Mouse (Mus musculus): ENCODE data around the gene Lrrc10b. TPM values are rescaled to one million over a fixed set of nuclear protein-coding genes. Genes with fewer than 3 reads are reported as not detected.

Lrrc10b gene
- polyA plus RNA-seq, 1 experiment from 2014 or later = 0.78 TPM

DNA sequence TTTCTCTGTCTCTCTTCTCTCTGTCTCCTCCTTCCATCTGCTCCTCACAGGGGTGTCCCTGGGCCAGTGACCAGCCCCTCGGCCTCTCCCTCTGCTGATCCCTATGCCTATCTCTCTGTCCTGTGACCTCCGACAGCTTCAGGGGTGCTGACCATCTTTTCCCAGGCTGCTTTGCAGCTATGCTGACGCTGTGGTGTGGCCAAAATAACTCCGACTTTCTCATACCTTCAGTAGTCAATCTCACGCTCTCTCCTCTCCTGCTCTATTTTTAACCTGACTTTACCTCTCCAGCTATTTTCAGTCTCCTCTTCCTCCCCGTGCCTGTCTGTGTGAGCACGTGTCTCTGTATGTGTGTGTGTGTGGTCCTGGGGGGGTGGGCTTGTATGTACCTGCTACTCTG is 24.0 kb downstream of the Lrrc10b start:
- peaks cover 2% of the 10 kb centered on the region; the same call in 1 of the 2 replicates for H3K27me3 ChIP-seq (ENCODE audit: insufficient read depth, low read length)
- no peak for TF ChIP-seq CTCF (IDR thresholded peaks at IDR 0.05; ENCODE audit: low read depth)
- peaks cover 9% of the 10 kb centered on the region; the same call in 1 of the 2 replicates for H3K4me1 ChIP-seq (ENCODE audit: insufficient read depth)
- no peak overlapping the region for H3K4me2 ChIP-seq
- H3K9ac ChIP-seq = no peak overlapping the region
- H3K36me3 ChIP-seq (ENCODE audit: insufficient read depth) = no peaks in the 10 kb centered on the region
- no peaks in the 10 kb centered on the region for H3K9me3 ChIP-seq (ENCODE audit: low read depth, low read length)
- ATAC-seq (ENCODE audit: insufficient read depth) (no peak), DNase-seq (no peak)
- 49% methylated on average over 7 of the region's 7 CpGs for WGBS
- H3K4me3 ChIP-seq (ENCODE audit: low read depth, low read length) = no peak overlapping the region
- no peak overlapping the region for H3K27ac ChIP-seq (ENCODE audit: low read depth)

DNA sequence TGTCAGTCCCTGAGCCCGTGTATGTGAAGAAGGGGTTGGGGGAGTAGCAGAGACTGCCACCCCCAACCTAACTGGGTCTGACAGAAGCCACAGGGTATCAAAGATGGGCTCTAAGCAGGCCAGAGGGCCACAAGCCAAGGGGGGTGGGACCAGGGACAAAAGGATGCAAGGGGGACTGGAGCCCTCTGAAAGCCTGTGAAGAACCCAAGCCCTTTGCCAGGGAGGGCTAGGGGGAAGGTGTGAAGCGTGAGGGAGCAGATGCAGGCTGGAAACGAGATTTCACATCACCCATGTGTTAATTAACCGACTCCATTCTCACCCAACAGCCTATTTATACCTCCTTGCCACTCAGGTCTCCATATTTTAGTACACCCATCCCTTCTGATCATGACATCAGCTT is 25.4 kb downstream of the Lrrc10b start:
- Histone ChIP-seq H3K4me3 (ENCODE audit: low read depth, low read length) (no peak overlapping the region), H3K36me3 (ENCODE audit: insufficient read depth) (no peaks in the 10 kb centered on the region), H3K4me1 (ENCODE audit: insufficient read depth) (peaks cover 9% of the 10 kb centered on the region; the same call in 1 of the 2 replicates), H3K9me3 (ENCODE audit: low read depth, low read length) (no peaks in the 10 kb centered on the region), H3K27ac (ENCODE audit: low read depth) (no peak overlapping the region), H3K9ac (no peak overlapping the region), H3K4me2 (no peak overlapping the region), H3K27me3 (ENCODE audit: insufficient read depth, low read length) (peaks cover 2% of the 10 kb centered on the region; the same call in 1 of the 2 replicates)
- WGBS = 45% methylated on average over 4 of the region's 4 CpGs
- no peak for TF ChIP-seq CTCF (IDR thresholded peaks at IDR 0.05; ENCODE audit: low read depth)
- ATAC-seq (ENCODE audit: insufficient read depth) = no peak
- no peak for DNase-seq

DNA sequence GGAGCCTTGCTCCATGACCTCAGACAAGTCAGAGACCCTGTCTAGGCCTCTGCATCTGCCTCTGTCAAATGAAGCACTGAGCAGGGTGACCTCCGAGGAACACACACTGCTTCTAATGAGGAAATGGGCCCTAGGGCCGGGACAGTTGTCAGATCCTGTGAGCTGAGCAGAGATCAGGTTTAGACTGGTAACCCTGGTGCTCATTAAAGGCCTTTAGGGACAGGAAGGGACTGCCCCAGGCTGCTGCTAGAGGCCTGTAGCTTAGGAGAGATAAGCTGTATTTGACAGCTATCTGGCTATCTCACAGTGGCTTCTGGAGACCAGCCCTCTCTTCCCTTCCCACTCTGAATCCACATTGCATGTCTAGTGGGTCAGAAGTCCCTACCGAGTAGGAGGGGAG is 25.9 kb downstream of the Lrrc10b start:
- H3K9ac ChIP-seq = no peak overlapping the region
- DNase-seq = no peak

DNA sequence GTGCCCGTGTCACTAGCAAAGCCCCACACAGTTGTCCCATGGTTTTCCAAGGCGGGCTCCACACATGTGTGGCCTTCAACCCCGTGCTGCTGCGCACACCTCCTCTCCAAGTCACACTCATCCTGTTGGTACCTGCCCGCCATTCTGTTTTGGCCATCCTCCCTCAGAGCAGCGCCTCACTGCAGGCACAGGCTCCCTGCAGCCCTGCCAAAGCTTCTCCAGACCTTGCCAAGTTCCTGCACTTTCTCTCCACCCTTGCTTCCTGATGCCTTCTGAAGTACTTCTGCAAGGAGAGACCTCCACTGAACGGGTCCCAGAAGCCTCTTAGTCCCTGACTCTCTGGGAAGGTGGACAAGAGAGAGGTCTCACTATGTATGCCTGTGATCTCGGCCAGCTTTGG is 27.9 kb downstream of the Lrrc10b start:
- no peak for TF ChIP-seq CTCF (IDR thresholded peaks at IDR 0.05; ENCODE audit: low read depth)
- Histone ChIP-seq H3K4me2 (no peak overlapping the region), H3K9me3 (ENCODE audit: low read depth, low read length) (no peaks in the 10 kb centered on the region), H3K9ac (no peak overlapping the region), H3K27ac (ENCODE audit: low read depth) (no peak overlapping the region), H3K36me3 (ENCODE audit: insufficient read depth) (no peaks in the 10 kb centered on the region), H3K4me3 (ENCODE audit: low read depth, low read length) (no peak overlapping the region), H3K27me3 (ENCODE audit: insufficient read depth, low read length) (peaks cover 2% of the 10 kb centered on the region; the same call in 1 of the 2 replicates), H3K4me1 (ENCODE audit: insufficient read depth) (peaks cover 9% of the 10 kb centered on the region; the same call in 1 of the 2 replicates)
- WGBS = 76% methylated on average over 8 of the region's 8 CpGs
- no peak for ATAC-seq (ENCODE audit: insufficient read depth)
- no peak for DNase-seq

More for the DNA sequence above, 25.9 kb downstream of the Lrrc10b start:
- Histone ChIP-seq H3K27ac (ENCODE audit: low read depth) (no peak overlapping the region), H3K36me3 (ENCODE audit: insufficient read depth) (no peaks in the 10 kb centered on the region), H3K4me3 (ENCODE audit: low read depth, low read length) (no peak overlapping the region), H3K9me3 (ENCODE audit: low read depth, low read length) (no peaks in the 10 kb centered on the region), H3K27me3 (ENCODE audit: insufficient read depth, low read length) (peaks cover 2% of the 10 kb centered on the region; the same call in 1 of the 2 replicates), H3K4me2 (no peak overlapping the region), H3K4me1 (ENCODE audit: insufficient read depth) (peaks cover 9% of the 10 kb centered on the region; the same call in 1 of the 2 replicates)
- no peak for ATAC-seq (ENCODE audit: insufficient read depth)
- whole genome bisulfite sequencing = 31% methylated on average over 3 of the region's 3 CpGs
- no peak for TF ChIP-seq CTCF (IDR thresholded peaks at IDR 0.05; ENCODE audit: low read depth)

DNA sequence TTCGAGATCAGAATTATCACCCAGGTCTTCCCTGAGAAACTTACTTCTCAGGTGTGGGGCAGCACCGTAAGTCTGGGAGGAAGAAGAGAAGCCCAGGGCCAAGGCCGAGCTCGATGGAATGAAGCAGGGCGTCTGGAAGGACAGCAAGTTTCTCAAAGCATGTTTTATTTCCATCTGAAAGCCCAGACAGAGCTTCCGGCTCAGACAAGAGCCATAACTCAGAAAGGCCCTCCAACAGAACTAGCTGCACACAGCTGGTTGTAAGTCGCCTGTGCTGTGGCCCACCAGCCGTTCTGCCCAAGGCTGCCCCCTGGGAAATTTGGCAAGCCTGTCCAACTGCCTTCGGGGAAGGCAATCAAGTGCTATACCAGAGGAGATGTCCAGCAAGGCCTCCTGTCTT is 29.8 kb downstream of the Lrrc10b start:
- Histone ChIP-seq H3K4me3 (ENCODE audit: low read depth, low read length) (no peak overlapping the region), H3K36me3 (ENCODE audit: insufficient read depth) (no peaks in the 10 kb centered on the region), H3K9me3 (ENCODE audit: low read depth, low read length) (no peaks in the 10 kb centered on the region), H3K9ac (no peak overlapping the region), H3K4me2 (no peak overlapping the region), H3K4me1 (ENCODE audit: insufficient read depth) (peaks cover 14% of the 10 kb centered on the region), H3K27ac (ENCODE audit: low read depth) (no peak overlapping the region), H3K27me3 (ENCODE audit: insufficient read depth, low read length) (peaks cover 8% of the 10 kb centered on the region; the same call in 1 of the 2 replicates)
- no peak for DNase-seq
- 67% methylated on average over 9 of the region's 9 CpGs for WGBS
- no peak for TF ChIP-seq CTCF (IDR thresholded peaks at IDR 0.05; ENCODE audit: low read depth)
- no peak for ATAC-seq (ENCODE audit: insufficient read depth)

DNA sequence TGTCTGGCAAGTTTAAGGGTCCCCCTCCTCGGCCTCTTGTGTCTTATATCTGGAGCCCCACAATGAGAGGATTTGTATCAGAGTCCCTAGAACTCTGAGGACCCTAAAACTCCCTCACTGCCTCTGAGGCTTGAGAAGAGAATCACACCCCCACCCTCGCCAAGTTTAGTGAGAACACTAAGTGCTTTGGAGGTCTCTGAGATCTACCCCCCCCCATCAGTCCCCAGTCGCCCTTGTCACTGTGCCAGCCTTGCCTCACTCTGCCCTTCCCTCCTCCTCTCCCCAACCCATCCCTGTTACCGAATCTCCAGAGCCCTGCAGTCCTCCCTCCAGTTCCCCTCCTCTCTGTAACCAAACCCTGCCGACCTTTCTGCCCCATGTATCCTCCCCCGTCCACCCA is 30.5 kb downstream of the Lrrc10b start:
- peaks cover 12% of the 10 kb centered on the region; the same call in 1 of the 2 replicates for H3K27me3 ChIP-seq (ENCODE audit: insufficient read depth, low read length)

DNA sequence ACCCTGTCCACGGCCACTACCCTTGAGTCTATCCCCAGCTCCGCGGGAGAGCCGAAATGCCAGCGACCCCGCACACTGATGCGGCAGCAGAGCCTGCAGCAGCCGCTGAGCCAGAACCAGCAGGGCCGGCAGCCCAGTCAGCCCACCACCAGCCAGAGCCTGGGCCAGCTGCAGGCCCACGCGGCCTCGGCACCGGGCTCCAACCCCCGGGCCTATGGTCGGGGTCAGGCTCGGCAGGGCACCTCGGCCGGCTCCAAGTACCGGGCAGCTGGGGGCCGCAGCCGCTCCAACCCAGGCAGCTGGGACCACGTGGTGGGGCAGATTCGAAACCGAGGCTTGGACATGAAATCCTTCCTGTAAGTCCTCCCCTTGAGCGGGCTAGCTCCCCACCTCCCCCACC is 31.0 kb downstream of the Lrrc10b start:
- Histone ChIP-seq H3K27ac (ENCODE audit: low read depth) (no peak overlapping the region), H3K27me3 (ENCODE audit: insufficient read depth, low read length) (peaks cover 12% of the 10 kb centered on the region; the same call in 1 of the 2 replicates), H3K4me2 (no peak overlapping the region), H3K36me3 (ENCODE audit: insufficient read depth) (no peaks in the 10 kb centered on the region), H3K4me3 (ENCODE audit: low read depth, low read length) (no peak overlapping the region), H3K4me1 (ENCODE audit: insufficient read depth) (peaks cover 22% of the 10 kb centered on the region), H3K9ac (no peak overlapping the region), H3K9me3 (ENCODE audit: low read depth, low read length) (no peaks in the 10 kb centered on the region)
- no peak for TF ChIP-seq CTCF (IDR thresholded peaks at IDR 0.05; ENCODE audit: low read depth)
- ATAC-seq (ENCODE audit: insufficient read depth) (no peak), DNase-seq (no peak)
- 37% methylated on average over 25 of the region's 25 CpGs for WGBS

More for the DNA sequence above, 30.5 kb downstream of the Lrrc10b start:
- no peak overlapping the region for H3K4me3 ChIP-seq (ENCODE audit: low read depth, low read length)
- 42% methylated on average over 6 of the region's 6 CpGs for WGBS
- no peak overlapping the region for H3K4me2 ChIP-seq
- H3K36me3 ChIP-seq (ENCODE audit: insufficient read depth) = no peaks in the 10 kb centered on the region
- H3K9me3 ChIP-seq (ENCODE audit: low read depth, low read length) = no peaks in the 10 kb centered on the region
- no peak overlapping the region for H3K9ac ChIP-seq
- H3K4me1 ChIP-seq (ENCODE audit: insufficient read depth) = peaks cover 20% of the 10 kb centered on the region
- ATAC-seq (ENCODE audit: insufficient read depth) = no peak
- no peak for TF ChIP-seq CTCF (IDR thresholded peaks at IDR 0.05; ENCODE audit: low read depth)
- no peak for DNase-seq
- no peak overlapping the region for H3K27ac ChIP-seq (ENCODE audit: low read depth)
